Mouse (Mus musculus): ENCODE data around the gene Pyy.

Gene Pyy

GRCm38 (mm10) chr11:102107732-102108131, at the start of gene Pyy:
Gene Pyy (minus strand): TSS chr11:102107832.
- no peak for DNase-seq (ENCODE audit: extremely low read depth, low read depth, low spot score)

- DNase-seq (ENCODE audit: extremely low read depth, low read depth, low spot score), result no peak
Measured at GRCm38 (mm10) chr11:102156786-102157089, 49.1 kb upstream of the Pyy start.

DNA sequence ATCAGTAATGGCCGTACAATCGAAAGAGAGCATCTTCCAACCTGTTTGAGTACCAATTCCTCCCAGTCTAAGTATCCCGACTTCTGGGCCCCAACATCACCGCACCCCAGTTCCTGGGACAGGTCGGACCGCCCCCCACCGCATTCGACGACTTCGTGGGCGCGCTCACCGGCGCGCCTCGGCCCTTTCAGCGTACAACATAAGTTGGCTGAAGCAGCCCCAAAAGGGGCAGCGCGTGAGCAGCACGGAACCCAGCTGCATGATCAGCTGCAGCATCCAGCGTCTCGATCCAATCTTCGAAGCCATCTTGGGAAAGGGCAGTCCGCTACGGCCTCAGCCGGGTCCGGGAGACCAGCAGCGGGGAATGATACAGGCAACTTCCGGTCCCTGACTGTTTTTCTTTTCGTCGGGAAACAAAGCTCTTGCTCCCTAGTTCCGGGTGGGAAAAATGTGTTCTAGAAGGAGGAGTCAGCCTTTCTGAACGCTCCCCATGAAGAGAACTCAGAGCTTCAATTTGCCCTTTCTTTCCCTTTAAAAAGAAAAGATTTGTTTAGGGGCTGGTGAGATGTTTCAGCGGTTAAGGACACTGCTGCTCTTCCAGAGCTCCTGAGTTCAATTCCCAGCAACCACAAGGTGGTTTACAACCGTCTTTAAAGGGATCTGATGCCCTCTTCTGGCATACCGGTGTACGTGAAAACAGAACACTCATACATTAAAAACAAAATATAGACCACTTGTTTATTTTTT, 48.6 kb upstream of the Pyy start, which contains the start of gene Tmem101:
Tmem101 (minus strand) TSS at position 366 of the 747 bp plus-strand sequence.
- peak; percentile 61 for DNase-seq (ENCODE audit: extremely low read depth, low read depth, low spot score)

DNA sequence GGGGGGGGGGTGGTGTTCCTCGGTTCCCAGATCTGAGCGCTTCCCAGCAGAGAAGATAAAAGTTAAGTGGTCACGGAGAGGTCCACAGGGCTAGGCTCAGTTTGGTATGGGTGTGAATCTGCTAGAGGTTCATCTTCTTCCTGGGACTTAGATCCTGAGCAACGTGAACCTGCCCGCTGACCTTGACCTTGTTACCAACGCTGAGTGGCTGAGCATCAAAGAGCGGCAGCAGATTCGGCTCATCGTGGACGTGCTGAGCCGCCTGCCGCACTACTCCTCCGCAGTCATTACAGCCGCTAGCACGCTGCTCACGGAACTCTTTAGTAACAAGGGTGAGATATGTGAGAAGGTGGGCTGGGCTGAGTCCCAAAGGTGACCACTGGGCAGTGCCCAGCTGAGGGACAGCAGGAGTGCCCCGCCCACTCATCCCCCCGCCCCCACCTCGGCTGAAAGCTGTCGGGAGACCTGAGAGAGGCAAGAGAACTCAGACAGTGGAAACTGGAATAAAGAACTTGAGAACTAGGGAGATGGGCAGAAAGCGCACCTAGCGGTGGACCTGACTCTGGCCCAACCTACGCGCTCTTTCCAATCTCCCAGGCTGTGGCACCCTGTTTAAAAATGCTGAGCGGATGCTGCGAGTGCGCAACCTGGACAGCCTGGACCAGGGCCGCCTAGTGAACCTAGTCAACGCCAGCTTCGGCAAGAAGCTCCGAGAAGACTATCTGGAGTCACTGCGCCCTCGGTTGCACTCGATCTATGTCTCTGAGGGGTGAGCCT, 39.8 kb upstream of the Pyy start:
- DNase-seq (ENCODE audit: extremely low read depth, low read depth, low spot score), result no peak

GRCm38 (mm10) chr11:102146531-102146930, 38.9 kb upstream of the Pyy start:
- DNase-seq (ENCODE audit: extremely low read depth, low read depth, low spot score), result no peak

DNA sequence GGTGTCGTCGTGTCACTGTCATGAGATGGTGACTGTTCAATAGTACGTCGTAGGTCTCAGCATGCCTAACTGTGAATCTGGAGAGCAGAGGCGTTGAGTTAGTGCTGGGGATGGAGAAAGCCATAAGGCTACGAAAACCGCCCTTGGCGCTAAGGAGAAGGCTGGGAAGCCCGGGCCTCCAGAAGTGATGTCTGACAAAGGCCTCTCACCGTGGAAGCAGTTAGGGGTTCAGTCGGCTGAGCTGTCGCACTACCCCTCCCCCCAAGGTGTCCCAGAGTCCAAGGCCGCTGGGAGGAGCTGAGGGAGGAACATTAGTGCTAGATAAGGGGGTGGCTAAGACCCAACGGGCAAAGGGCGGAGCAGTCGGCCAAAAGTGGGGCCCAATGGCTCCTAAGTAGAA, 38.4 kb upstream of the Pyy start:
- no peak for DNase-seq (ENCODE audit: extremely low read depth, low read depth, low spot score)

DNA sequence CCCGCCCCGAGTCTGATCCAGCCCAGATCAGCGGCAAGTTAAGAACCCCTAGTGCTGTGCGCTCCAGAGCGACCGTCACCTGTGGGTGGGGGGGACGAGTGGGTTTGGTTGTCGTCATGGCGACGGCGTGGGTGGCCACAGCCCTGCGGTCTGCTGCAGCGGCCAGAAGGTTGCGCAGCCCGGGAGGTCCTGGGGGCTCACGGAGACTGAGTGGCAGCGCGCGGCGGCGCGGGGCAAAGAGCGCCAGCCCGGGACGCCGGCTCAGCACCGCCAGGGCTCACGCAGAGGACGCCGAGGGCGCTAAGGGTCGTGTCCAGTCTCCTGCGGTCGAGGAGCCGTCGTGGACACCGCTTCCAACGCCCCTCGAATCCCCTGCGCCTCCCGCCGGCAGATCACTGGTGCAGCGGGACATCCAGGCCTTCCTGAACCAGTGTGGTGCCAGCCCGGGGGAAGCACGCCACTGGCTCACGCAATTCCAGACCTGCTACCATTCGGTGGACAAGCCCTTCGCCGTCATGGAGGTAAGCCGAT, 37.9 kb upstream of the Pyy start, which contains the start of gene Nags:
Nags (plus strand) TSS at position 43 of the 531 bp plus-strand sequence.
- no peak for DNase-seq (ENCODE audit: extremely low read depth, low read depth, low spot score)

GRCm38 (mm10) chr11:102144957-102145470, 37.4 kb upstream of the Pyy start:
- no peak for DNase-seq (ENCODE audit: extremely low read depth, low read depth, low spot score)

GRCm38 (mm10) chr11:102142355-102142754, 34.7 kb upstream of the Pyy start:
- no peak for DNase-seq (ENCODE audit: extremely low read depth, low read depth, low spot score)

- DNase-seq (ENCODE audit: extremely low read depth, low read depth, low spot score), result no peak
Measured at GRCm38 (mm10) chr11:102140508-102140907, 32.9 kb upstream of the Pyy start.

GRCm38 (mm10) chr11:102138447-102138740, 30.8 kb upstream of the Pyy start:
- DNase-seq (ENCODE audit: extremely low read depth, low read depth, low spot score), result no peak

DNA sequence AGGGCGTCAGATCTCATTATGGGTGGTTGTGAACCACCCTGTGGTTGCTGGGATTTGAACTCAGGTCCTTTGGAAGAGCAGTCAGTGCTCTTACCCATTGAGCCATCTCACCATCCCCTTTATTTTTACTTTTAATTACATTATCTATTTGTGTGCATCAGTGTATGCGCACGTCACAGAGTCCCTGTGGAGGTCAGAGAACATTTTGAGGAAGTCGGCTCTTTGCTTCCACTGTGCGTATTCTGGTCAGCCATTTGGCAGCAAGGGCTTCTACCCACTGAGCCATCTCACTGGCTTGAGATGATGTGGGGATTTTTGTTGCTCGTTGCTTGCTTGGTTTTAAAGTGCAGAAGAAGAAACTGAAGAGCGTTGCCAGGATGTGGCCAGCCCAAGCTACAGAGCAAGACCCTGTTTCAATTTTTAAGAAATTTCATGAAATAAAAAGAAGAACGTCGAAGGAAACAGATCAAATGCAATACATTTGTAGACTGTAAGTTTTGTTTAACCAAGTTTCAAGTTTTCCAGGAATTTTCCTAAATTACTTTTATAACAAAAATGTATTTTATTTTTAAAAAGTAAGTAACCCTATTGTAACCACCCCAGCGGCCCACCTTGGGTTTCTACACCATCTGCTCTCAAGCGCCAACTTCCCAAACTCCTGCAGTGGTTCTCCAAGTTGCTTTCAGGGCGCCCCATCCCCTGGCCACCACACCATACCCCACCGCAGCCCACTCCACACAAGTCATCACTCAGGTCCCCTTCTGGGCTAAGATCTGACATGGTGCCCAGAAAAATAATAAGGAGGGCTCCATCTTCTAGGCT, 30.2 kb upstream of the Pyy start:
- no peak for DNase-seq (ENCODE audit: extremely low read depth, low read depth, low spot score)

GRCm38 (mm10) chr11:102134516-102134915, 26.9 kb upstream of the Pyy start:
- DNase-seq (ENCODE audit: extremely low read depth, low read depth, low spot score), result no peak

- no peak for DNase-seq (ENCODE audit: extremely low read depth, low read depth, low spot score)
Measured at GRCm38 (mm10) chr11:102117386-102117785, 9.8 kb upstream of the Pyy start.

- no peak for DNase-seq (ENCODE audit: extremely low read depth, low read depth, low spot score)
Measured at GRCm38 (mm10) chr11:102116241-102116640, 8.6 kb upstream of the Pyy start.

DNA sequence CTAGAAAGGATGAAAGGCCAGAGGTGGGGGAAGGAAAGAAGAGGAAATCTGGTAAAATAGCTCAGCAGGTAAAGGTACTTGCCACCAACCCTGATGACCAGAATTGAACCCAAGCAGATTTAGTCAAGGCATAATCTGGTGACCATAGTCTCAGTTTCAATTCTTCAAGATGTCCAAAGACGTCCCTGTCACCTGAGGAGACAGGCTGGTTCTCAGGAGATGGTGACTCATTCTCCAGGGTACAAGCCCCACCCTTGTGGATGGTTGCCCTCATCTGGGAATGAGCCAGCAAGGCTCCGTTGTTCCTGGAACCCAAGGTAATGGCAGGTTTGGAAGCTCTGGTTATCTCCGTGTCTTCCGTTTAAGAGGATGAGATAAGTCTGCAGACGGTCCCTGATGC, 3.9 kb upstream of the Pyy start:
- no peak for DNase-seq (ENCODE audit: extremely low read depth, low read depth, low spot score)

DNA sequence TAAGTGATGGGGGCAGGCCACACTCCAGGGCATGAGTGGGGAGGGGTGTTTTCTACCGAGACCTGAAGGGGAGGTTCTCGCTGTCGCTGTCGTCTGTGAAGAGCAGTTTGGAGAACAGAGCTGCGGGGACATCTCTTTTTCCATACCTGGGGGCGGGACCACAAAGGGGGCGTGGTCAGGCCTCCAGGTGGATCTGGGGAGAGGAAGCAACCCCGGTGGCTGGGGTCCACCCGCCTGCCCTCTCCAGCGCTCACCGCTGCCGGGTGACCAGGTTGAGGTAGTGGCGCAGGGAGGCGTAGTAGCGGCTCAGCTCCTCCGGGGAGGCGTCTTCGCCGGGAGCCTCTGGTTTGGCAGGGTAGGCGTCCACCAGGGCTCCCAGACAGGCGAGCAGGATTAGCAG, 721 bp downstream of the Pyy start:
- DNase-seq (ENCODE audit: extremely low read depth, low read depth, low spot score), result no peak

DNA sequence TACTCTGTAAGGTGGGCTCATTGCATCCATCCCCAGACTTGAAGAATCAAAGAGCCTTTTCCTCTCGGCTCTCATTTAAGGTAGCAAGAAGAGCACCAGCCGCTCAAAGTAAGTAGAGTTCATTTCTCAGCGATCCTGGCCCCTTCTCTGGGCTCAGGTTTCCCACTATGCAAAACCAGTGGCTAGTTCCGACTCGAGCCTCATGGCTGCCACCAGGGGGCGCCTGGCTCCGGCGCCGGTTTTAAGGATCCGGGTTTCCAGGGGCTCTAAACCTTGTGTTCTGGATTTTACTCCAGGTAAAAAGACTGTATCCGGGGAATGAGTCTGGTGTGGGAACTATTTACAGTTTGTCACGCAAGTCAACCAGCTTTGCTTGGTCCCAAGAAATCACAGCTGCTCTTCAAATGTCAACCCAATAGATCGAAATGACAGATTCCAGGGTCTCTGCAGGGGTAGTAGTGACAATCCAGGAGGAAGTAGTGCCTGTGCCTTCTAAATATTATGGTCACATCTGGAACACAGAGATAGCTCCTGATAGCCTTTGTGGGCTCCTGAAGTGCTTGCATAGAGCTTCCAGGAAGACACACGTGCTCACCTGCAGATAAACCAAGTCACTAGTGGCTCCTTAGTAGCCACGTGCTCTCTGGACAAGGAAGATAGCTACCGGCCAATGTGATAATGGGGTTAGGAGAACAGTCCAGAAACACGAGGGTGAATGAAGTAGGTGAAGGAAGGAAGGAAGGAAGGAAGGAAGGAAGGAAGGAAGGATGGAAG, 5.0 kb downstream of the Pyy start:
- no peak for DNase-seq (ENCODE audit: extremely low read depth, low read depth, low spot score)

DNA sequence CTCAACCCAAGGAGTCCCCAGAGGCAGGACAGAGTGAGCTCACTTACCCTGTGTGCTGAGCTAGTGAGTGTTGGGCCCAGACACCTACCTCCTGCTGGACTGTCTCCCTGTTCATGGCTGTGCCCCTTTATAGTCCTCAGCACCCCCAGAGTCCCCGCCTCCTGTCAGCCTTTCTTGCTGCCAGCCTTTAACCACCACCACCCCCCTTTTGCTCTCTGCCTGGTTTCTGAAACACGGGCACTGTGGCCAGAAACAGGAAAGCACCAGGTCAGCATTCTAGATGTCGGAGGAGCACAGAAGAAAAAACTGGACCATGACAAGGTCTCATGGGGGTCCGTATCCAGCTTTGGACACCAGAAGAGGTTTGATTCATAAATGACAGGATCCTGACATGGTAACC, 6.4 kb downstream of the Pyy start, which contains the start of gene Ppy:
Ppy (minus strand) TSS at position 101 of the 400 bp plus-strand sequence.
- no peak for DNase-seq (ENCODE audit: extremely low read depth, low read depth, low spot score)

- no peak for DNase-seq (ENCODE audit: extremely low read depth, low read depth, low spot score)
Measured at GRCm38 (mm10) chr11:102096887-102097391, 10.7 kb downstream of the Pyy start.
